Mouse (Mus musculus) brain, embryonic 14.5 days (tissue): ENCODE data around the gene Zfp706.

ENCODE experiments used
- CTCF ChIP-seq: fragments of 200-500 bp; IDR thresholded peaks from 2 replicates; pipeline ENCODE4 v1.5.1; 2012; ENCODE audit warnings: inconsistent platforms, mild to moderate bottlenecking, moderate library complexity, borderline replicate concordance; ENCODE audit not compliant: insufficient read depth, insufficient read length; ENCODE audit errors: extremely low read depth
- POLR2A ChIP-seq: fragments of 200-500 bp; IDR thresholded peaks from 2 replicates; pipeline ENCODE4 v1.6.1; 2012; ENCODE audit warnings: mild to moderate bottlenecking, inconsistent platforms, borderline replicate concordance; ENCODE audit not compliant: poor library complexity, insufficient read depth, insufficient read length, severe bottlenecking; ENCODE audit errors: extremely low read depth

DNA sequence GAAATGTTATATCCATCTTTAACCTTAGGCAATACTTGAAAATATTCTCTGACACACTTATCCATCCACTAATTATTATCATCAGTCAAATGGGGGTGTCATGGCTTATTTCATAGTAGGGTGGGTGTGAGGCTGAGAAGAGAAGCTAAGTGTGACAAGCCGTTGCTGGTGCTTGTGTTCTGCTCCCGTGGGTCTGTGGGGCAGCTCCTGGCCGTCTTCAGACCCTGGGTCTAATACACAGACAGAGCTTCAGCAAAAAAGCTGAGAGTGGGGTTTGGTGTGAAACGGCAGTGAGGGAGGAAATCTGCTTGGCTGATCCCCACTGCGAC lies 28.4 kb downstream of the Zfp706 start:
- TF ChIP-seq CTCF (no peak), POLR2A (no peak)
